Mouse (Mus musculus) retina, postnatal 7 days (tissue): ENCODE measurements around the gene Odf3.
"Not testable (repeated sequence)": the region's sequence is repeated elsewhere in the genome, so short reads cannot be mapped to it uniquely, and the experiment has no call there.

Source experiments
- DNase-seq: peaks from one replicate; pipeline ENCODE4 v3.0.0-alpha.2; 2012; ENCODE audit warnings: low read depth, low spot score

The Odf3 gene

DNA sequence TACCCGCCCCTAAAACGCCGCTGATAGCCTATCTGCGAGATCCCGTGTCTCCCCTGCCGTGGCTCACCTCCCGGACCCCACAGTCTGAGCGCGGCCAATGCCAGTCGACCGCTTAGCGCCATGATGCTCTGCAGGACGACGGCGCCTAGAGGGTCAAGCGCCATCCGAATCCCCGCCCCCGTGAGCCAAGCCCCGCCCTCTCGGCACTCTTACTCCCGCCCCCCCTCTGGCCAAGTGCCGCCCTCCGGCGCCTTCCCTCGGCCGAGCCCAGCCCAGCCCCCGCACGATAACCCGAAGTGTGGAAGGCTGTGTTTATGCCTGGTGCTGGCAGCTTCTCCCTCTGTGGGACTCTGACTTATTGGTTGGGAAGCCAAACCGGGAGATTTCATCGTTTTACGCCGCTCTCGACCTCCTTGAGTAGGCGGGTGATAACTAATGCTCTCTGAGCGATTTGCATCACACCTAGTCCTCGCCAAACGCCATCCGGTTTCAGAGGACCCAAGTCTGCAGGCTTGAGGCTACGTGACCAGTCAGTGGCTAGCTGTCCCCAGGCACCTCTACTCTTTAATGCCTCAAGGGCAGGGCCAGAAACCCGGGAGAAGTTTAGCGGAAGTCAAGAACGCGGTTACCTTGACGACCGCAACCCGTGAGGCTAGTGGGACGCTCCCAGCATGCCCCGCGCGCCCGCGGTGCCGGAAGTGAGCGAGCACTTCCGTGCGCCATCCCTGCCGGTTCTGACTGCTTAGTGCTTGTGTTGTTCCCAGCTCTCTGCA lies 34.3 kb downstream of the Odf3 start, which contains the start of the genes Psmd13 and Sirt3:
Psmd13 (plus strand) TSS at position 273 of the 773 bp plus-strand sequence.
Sirt3 (minus strand) TSS at position 614 of the 773 bp plus-strand sequence.
- DNase-seq = peak; percentile 86

DNA sequence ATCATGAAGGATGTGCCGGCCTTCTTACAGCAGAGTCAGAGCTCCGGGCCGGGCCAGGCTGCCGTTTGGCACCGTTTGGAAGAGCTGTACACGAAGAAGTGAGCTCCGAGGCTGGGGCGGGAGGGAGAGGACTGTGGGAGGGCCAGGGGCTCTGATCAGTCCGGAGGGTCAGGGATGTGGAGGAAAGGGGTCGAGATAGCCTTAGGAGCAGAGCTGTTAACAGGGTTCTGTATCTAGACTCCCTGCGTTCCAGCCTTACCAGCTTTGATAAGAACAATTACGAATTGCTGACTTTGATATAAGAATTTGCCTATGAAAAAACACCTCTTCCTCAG lies 34.8 kb downstream of the Odf3 start:
- DNase-seq = no peak

DNA sequence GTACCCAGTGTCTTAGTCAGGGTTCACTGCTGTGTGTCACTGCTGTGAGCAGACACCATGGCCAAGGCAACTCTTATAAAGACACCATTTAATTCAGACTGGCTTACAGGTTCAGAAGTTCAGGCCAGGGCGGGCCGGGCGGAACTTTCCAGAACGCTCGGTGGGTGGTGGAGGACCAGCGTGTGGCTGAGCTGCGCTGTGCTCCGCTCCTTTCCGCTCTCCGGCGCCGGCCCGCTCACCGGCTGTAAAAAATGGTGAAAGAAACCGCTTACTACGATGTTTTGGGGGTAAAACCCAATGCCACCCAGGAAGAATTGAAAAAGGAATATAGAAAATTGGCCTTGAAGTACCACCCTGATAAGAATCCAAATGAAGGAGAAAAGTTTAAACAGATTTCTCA lies 43.0 kb downstream of the Odf3 start:
- not testable (repeated sequence) for DNase-seq

DNA sequence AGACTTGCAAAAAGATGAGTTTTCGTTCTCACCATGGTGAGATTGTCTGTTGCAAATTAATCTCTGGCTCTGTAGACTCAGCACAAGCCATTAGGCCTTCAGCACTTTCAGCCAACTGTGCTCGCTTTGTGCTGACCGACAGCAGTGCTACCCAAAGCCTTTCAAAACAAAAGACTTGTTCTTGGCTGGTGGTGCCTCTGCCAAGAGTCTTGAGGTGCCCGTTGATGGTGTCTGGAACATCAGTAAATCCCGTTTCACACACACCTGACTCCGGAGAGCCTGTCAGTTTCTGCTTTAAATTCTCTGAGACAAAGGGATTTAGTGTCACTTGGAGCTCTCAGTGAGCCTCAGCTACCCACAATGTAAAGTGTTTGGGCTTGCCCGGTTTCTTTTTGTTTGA lies 46.4 kb downstream of the Odf3 start:
- no peak for DNase-seq

DNA sequence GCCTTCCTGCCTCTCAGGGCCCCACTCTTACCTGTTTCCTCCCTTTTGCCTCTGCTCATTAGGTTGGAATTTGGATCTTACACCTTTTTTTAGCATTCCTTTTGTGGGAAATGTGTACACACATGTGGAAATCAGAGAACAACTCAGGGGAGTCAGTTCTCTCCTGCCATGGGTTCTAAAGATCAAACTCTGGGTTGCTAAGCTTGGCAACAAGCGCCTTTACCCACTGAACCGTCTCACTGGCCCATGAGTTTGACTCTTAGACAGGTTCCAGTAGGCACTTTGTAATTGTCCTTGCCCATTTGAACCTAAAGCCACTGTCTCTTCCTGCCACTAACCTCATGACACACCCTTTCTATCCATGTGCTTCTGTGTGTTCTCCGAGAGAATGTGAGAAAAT lies 47.0 kb downstream of the Odf3 start:
- no peak for DNase-seq

DNA sequence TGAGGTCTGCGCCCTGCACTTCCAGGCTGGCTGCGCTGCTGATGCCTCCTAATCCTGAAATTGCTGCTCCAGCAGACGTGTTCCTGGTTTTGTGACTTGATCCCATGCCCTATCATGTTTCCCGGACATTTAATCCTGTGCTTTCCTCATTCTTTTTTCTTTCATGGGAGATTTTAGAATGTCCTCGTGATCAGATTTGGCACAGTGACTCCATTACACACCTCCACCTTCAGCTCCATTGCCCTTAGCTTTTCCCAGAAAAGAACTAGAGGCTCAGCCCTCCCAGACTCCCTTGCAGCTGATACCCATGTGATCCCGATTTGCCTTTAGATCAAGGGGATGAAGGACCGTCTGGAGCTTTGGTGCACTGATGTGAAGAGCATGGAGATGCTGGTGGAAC lies 50.3 kb downstream of the Odf3 start:
- DNase-seq = no peak

DNA sequence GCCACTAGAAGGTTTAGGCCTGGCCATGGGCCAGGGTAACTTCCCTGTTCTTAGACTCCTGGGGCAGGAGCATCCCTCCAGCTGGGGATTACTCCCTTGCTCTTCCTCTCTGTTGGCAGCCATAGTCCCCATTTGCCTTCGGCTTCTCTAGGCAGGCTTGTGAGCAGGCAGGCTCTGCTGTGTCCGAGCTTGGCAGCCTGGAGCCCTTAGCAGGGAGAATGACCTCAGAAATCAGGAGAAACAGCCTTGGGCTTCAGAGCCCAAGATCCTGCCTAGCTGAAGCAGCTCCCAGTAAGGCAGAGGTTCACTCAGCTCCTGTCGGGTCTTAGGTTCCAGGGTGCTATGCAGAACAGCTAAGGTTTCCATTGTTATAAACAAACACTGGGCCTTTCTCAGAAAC lies 51.5 kb downstream of the Odf3 start:
- DNase-seq = no peak

DNA sequence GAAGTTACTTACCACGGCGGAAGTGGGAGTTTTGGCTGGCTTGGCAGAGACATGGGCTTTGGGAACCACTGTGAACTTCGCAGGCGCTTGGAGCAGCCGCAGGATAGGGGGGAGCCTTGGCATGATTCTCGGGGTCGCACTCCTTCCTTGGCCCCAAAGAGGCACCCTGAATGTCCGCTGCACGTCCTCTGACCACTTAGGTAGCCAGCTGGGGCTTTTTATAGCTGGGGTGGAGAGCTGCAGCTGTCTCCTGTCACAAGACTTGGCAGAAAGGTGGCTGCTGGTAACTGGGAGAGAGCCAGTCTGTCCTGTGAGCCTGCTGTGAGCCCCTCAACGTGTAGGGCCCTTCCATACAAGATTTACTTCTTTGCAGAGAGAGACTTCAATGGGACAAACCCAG lies 52.6 kb downstream of the Odf3 start, which contains the start of gene Cox8b:
Cox8b (minus strand) TSS at position 227 of the 400 bp plus-strand sequence.
- no peak for DNase-seq
